Mouse (Mus musculus): Measurements from ENCODE around the gene St6galnac5. TPM values are rescaled to one million over a fixed set of nuclear protein-coding genes. Genes with fewer than 3 reads are reported as not detected.

The St6galnac5 gene
- total RNA-seq (2023), result not detected

GRCm38 (mm10) chr3:152981988-152982387 lies at the start of gene St6galnac5:
TSS of gene St6galnac5 (minus strand) at chr3:152982246.

Data from B cell, adult 67 days (primary cell).